Mouse (Mus musculus) stomach, embryonic 15.5 days (tissue): ENCODE results near the gene Adgrd1. TPM values are rescaled to one million over a fixed set of nuclear protein-coding genes. Genes with fewer than 3 reads are reported as not detected.
"Not testable (repeated sequence)": the region's sequence is repeated elsewhere in the genome, so short reads cannot be mapped to it uniquely, and the experiment has no call there.

Experiments
- ATAC-seq: fragments of 200-750 bp; cut with Nextera tagmentation; 2 replicates; pipeline ENCODE4 v1.8.0; 2017; ENCODE audit warnings: low read depth, moderate number of reproducible peaks, moderate TSS enrichment; ENCODE audit not compliant: insufficient read depth, low FRiP score
- H3K27ac ChIP-seq: fragments of 300-500 bp; sonication (generic); 2 replicates; pipeline ENCODE4 v1.5.1; 2015; ENCODE audit warnings: mild to moderate bottlenecking, inconsistent platforms
- H3K27me3 ChIP-seq: fragments of 300-500 bp; sonication (generic); replicated peaks from 2 replicates; pipeline ENCODE4 v1.6.1; 2015; ENCODE audit warnings: inconsistent platforms
- H3K36me3 ChIP-seq: fragments of 300-500 bp; sonication (generic); 2 replicates; pipeline ENCODE4 v1.6.1; 2015; ENCODE audit warnings: inconsistent platforms
- H3K4me1 ChIP-seq: fragments of 300-500 bp; sonication (generic); 2 replicates; pipeline ENCODE4 v1.6.1; 2015; ENCODE audit warnings: inconsistent platforms
- H3K4me2 ChIP-seq: fragments of 300-500 bp; sonication (generic); 2 replicates; pipeline ENCODE4 v1.6.1; 2015; ENCODE audit warnings: mild to moderate bottlenecking, inconsistent platforms
- H3K4me3 ChIP-seq: fragments of 300-500 bp; sonication (generic); replicated peaks from 2 replicates; pipeline ENCODE4 v1.5.1; 2015; ENCODE audit warnings: inconsistent platforms
- H3K9ac ChIP-seq: fragments of 300-500 bp; sonication (generic); 2 replicates; pipeline ENCODE4 v1.6.1; 2015; ENCODE audit warnings: inconsistent platforms
- H3K9me3 ChIP-seq: fragments of 300-500 bp; sonication (generic); 2 replicates; pipeline ENCODE4 v1.6.1; 2016; ENCODE audit warnings: inconsistent platforms
- WGBS: fragments of 180-500 bp; shearing (Covaris S2); methylation state at CpG from one replicate; pipeline ENCODE4 v1.1.7; 2015; 5-methylcytosine and 5-hydroxymethylcytosine counted together
- polyA plus RNA-seq: library from polyadenylated mRNA; unstranded; fragments of >200 nt; fragmentation: Nextera tagmentation; extraction: Ambion mirVana; gene quantifications from 2 replicates; pipeline ENCODE4 v1.2.1, GENCODE M21; 2015

Gene Adgrd1
- polyA plus RNA-seq, 1 experiment from 2014 or later: 3.3 TPM

GRCm38 (mm10) chr5:129111729-129112128, 15.2 kb downstream of the Adgrd1 start:
- Histone ChIP-seq H3K36me3 (no peaks in the 10 kb centered on the region), H3K9ac (no peak overlapping the region), H3K9me3 (no peaks in the 10 kb centered on the region), H3K4me1 (no peaks in the 10 kb centered on the region), H3K4me2 (no peak overlapping the region), H3K27ac (no peak overlapping the region), H3K27me3 (0 out of 2 replicates have a peak, but pooled peaks cover 3% of the 10 kb centered on the region), H3K4me3 (no peak overlapping the region)
- ATAC-seq: no peak
- 80% methylated on average over 8 of the region's 8 CpGs for WGBS

- no peaks in the 10 kb centered on the region for H3K9me3 ChIP-seq
- H3K27ac ChIP-seq: no peak overlapping the region
- no peak for ATAC-seq
- no peak overlapping the region for H3K9ac ChIP-seq
- H3K4me1 ChIP-seq: no peaks in the 10 kb centered on the region
- H3K27me3 ChIP-seq: 0 out of 2 replicates have a peak, but pooled peaks cover 3% of the 10 kb centered on the region
- H3K4me2 ChIP-seq: no peak overlapping the region
- 61% methylated on average over 13 of the region's 13 CpGs for WGBS
- no peaks in the 10 kb centered on the region for H3K36me3 ChIP-seq
- H3K4me3 ChIP-seq: no peak overlapping the region
Observed at GRCm38 (mm10) chr5:129113741-129114476, 17.4 kb downstream of the Adgrd1 start.

- H3K4me2 ChIP-seq: no peak overlapping the region
- no peak for ATAC-seq
Observed at GRCm38 (mm10) chr5:129116299-129116698, 19.7 kb downstream of the Adgrd1 start.

GRCm38 (mm10) chr5:129117593-129118113, 21.1 kb downstream of the Adgrd1 start:
- Histone ChIP-seq H3K27me3 (0 out of 2 replicates have a peak, but pooled peaks cover 3% of the 10 kb centered on the region), H3K4me3 (no peak overlapping the region), H3K27ac (no peak overlapping the region), H3K9ac (no peak overlapping the region), H3K9me3 (no peaks in the 10 kb centered on the region), H3K4me2 (no peak overlapping the region), H3K4me1 (no peaks in the 10 kb centered on the region), H3K36me3 (no peaks in the 10 kb centered on the region)
- 72% methylated on average over 4 of the region's 4 CpGs for WGBS
- ATAC-seq: no peak

More at GRCm38 (mm10) chr5:129116299-129116698, 19.7 kb downstream of the Adgrd1 start:
- Histone ChIP-seq H3K9me3 (no peaks in the 10 kb centered on the region), H3K36me3 (no peaks in the 10 kb centered on the region), H3K4me3 (no peak overlapping the region), H3K9ac (no peak overlapping the region), H3K27ac (no peak overlapping the region), H3K27me3 (0 out of 2 replicates have a peak, but pooled peaks cover 3% of the 10 kb centered on the region), H3K4me1 (no peaks in the 10 kb centered on the region)
- 77% methylated on average over 8 of the region's 8 CpGs for WGBS

- H3K27me3 ChIP-seq: 0 out of 2 replicates have a peak, but pooled peaks cover 3% of the 10 kb centered on the region
- ATAC-seq: no peak
- WGBS: 51% methylated on average over 7 of the region's 7 CpGs
Observed at GRCm38 (mm10) chr5:129118523-129118922, 22.0 kb downstream of the Adgrd1 start.

GRCm38 (mm10) chr5:129119146-129119545, 22.6 kb downstream of the Adgrd1 start:
- no peak overlapping the region for H3K4me2 ChIP-seq
- H3K36me3 ChIP-seq: no peaks in the 10 kb centered on the region
- WGBS: 57% methylated on average over 4 of the region's 4 CpGs
- no peak overlapping the region for H3K27ac ChIP-seq
- no peak overlapping the region for H3K4me3 ChIP-seq
- H3K9me3 ChIP-seq: no peaks in the 10 kb centered on the region
- 0 out of 2 replicates have a peak, but pooled peaks cover 2% of the 10 kb centered on the region for H3K27me3 ChIP-seq
- no peak overlapping the region for H3K9ac ChIP-seq
- no peaks in the 10 kb centered on the region for H3K4me1 ChIP-seq
- ATAC-seq: no peak

More at GRCm38 (mm10) chr5:129118523-129118922, 22.0 kb downstream of the Adgrd1 start:
- no peaks in the 10 kb centered on the region for H3K9me3 ChIP-seq
- H3K27ac ChIP-seq: no peak overlapping the region
- H3K4me1 ChIP-seq: no peaks in the 10 kb centered on the region
- no peak overlapping the region for H3K9ac ChIP-seq
- no peaks in the 10 kb centered on the region for H3K36me3 ChIP-seq
- no peak overlapping the region for H3K4me3 ChIP-seq
- H3K4me2 ChIP-seq: no peak overlapping the region

- Histone ChIP-seq H3K27ac (no peak overlapping the region), H3K4me2 (no peak overlapping the region), H3K4me1 (no peaks in the 10 kb centered on the region), H3K4me3 (no peak overlapping the region), H3K9ac (no peak overlapping the region), H3K27me3 (no peaks in the 10 kb centered on the region), H3K36me3 (no peaks in the 10 kb centered on the region), H3K9me3 (no peaks in the 10 kb centered on the region)
- WGBS: 61% methylated on average over 15 of the region's 15 CpGs
- ATAC-seq: no peak
Observed at GRCm38 (mm10) chr5:129121654-129122285, 25.2 kb downstream of the Adgrd1 start.

- 82% methylated on average over 7 of the region's 7 CpGs for WGBS
- no peak for ATAC-seq
- no peak overlapping the region for H3K9ac ChIP-seq
- no peak overlapping the region for H3K27ac ChIP-seq
- no peak overlapping the region for H3K4me2 ChIP-seq
- no peak overlapping the region for H3K4me3 ChIP-seq
- no peaks in the 10 kb centered on the region for H3K9me3 ChIP-seq
- H3K36me3 ChIP-seq: no peaks in the 10 kb centered on the region
- H3K27me3 ChIP-seq: no peaks in the 10 kb centered on the region
- no peaks in the 10 kb centered on the region for H3K4me1 ChIP-seq
Observed at GRCm38 (mm10) chr5:129122491-129122890, 25.9 kb downstream of the Adgrd1 start.

GRCm38 (mm10) chr5:129124070-129124828, 27.7 kb downstream of the Adgrd1 start:
- Histone ChIP-seq H3K4me1 (no peaks in the 10 kb centered on the region), H3K9ac (no peak overlapping the region), H3K36me3 (no peaks in the 10 kb centered on the region), H3K4me3 (no peak overlapping the region), H3K27ac (no peak overlapping the region), H3K9me3 (no peaks in the 10 kb centered on the region), H3K27me3 (no peaks in the 10 kb centered on the region), H3K4me2 (no peak overlapping the region)
- 35% methylated on average over 11 of the region's 11 CpGs for WGBS
- no peak for ATAC-seq

- H3K4me3 ChIP-seq, H3K9ac ChIP-seq, ATAC-seq, H3K27me3 ChIP-seq, H3K4me2 ChIP-seq, H3K4me1 ChIP-seq, H3K9me3 ChIP-seq, H3K27ac ChIP-seq, H3K36me3 ChIP-seq: not testable (repeated sequence)
- 89% methylated on average over 22 of the region's 22 CpGs for WGBS
Observed at GRCm38 (mm10) chr5:129128310-129128709, 31.8 kb downstream of the Adgrd1 start.

GRCm38 (mm10) chr5:129130301-129130700, 33.8 kb downstream of the Adgrd1 start:
- Histone ChIP-seq H3K9me3 (no peaks in the 10 kb centered on the region), H3K4me2 (no peak overlapping the region), H3K27ac (no peak overlapping the region), H3K36me3 (no peaks in the 10 kb centered on the region), H3K4me1 (no peaks in the 10 kb centered on the region), H3K4me3 (no peak overlapping the region), H3K9ac (no peak overlapping the region), H3K27me3 (no peaks in the 10 kb centered on the region)
- ATAC-seq: no peak
- WGBS: 93% methylated on average over 8 of the region's 8 CpGs
